Mouse (Mus musculus): Measurements from ENCODE around the gene Speer4c.
"Not testable (repeated sequence)": the region's sequence is repeated elsewhere in the genome, so short reads cannot be mapped to it uniquely, and the experiment has no call there.

Gene Speer4c

GRCm38 (mm10) chr5:15714171-15714570, at the start of gene Speer4c:
Speer4c (minus strand) TSS chr5:15714271.
- not testable (repeated sequence) for DNase-seq (ENCODE audit: low spot score)

- DNase-seq (ENCODE audit: low spot score): no peak
Observed at GRCm38 (mm10) chr5:15747478-15748255, 33.6 kb upstream of the Speer4c start.

- no peak for DNase-seq (ENCODE audit: low spot score)
Observed at GRCm38 (mm10) chr5:15734097-15734867, 20.2 kb upstream of the Speer4c start.

- DNase-seq (ENCODE audit: low spot score): not testable (repeated sequence)
Observed at GRCm38 (mm10) chr5:15702891-15703290, 11.2 kb downstream of the Speer4c start.

- DNase-seq (ENCODE audit: low spot score): not testable (repeated sequence)
Observed at GRCm38 (mm10) chr5:15697719-15698118, 16.4 kb downstream of the Speer4c start.

- not testable (repeated sequence) for DNase-seq (ENCODE audit: low spot score)
Observed at GRCm38 (mm10) chr5:15691849-15692248, 22.2 kb downstream of the Speer4c start.

- not testable (repeated sequence) for DNase-seq (ENCODE audit: low spot score)
Observed at GRCm38 (mm10) chr5:15690822-15691221, 23.2 kb downstream of the Speer4c start.

GRCm38 (mm10) chr5:15689659-15690213, 24.3 kb downstream of the Speer4c start:
- not testable (repeated sequence) for DNase-seq (ENCODE audit: low spot score)

- DNase-seq (ENCODE audit: low spot score): not testable (repeated sequence)
Observed at GRCm38 (mm10) chr5:15688874-15689658, 25.0 kb downstream of the Speer4c start.

GRCm38 (mm10) chr5:15681301-15682035, 32.6 kb downstream of the Speer4c start:
- not testable (repeated sequence) for DNase-seq (ENCODE audit: low spot score)

GRCm38 (mm10) chr5:15679980-15680949, 33.8 kb downstream of the Speer4c start:
- DNase-seq (ENCODE audit: low spot score): not testable (repeated sequence)

GRCm38 (mm10) chr5:15678907-15679306, 35.2 kb downstream of the Speer4c start:
- DNase-seq (ENCODE audit: low spot score): not testable (repeated sequence)

- not testable (repeated sequence) for DNase-seq (ENCODE audit: low spot score)
Observed at GRCm38 (mm10) chr5:15677750-15678149, 36.3 kb downstream of the Speer4c start.

- not testable (repeated sequence) for DNase-seq (ENCODE audit: low spot score)
Observed at GRCm38 (mm10) chr5:15674429-15675244, 39.4 kb downstream of the Speer4c start.

GRCm38 (mm10) chr5:15673989-15674388, 40.1 kb downstream of the Speer4c start:
- DNase-seq (ENCODE audit: low spot score): not testable (repeated sequence)

- not testable (repeated sequence) for DNase-seq (ENCODE audit: low spot score)
Observed at GRCm38 (mm10) chr5:15670789-15671188, 43.3 kb downstream of the Speer4c start.

- not testable (repeated sequence) for DNase-seq (ENCODE audit: low spot score)
Observed at GRCm38 (mm10) chr5:15663847-15664246, 50.2 kb downstream of the Speer4c start.

All from layer of hippocampus, adult 9-10 months (tissue).